Mouse (Mus musculus) adrenal gland, adult 18-20 months (tissue): ENCODE measurements around the gene Cnot11. TPM values are rescaled to one million over a fixed set of nuclear protein-coding genes. Genes with fewer than 3 reads are reported as not detected.

ENCODE experiments used
- DNase-seq, 2 experiments: peaks; one replicate each; pipeline ENCODE4 v3.0.0; 2021 to 2022; ENCODE audit warnings: low spot score in 2 of 2
- total RNA-seq, 2 experiments: library from RNA; stranded (reverse); gene quantifications; 1 replicate in 1 of 2; 2 replicates in 1 of 2; pipeline ENCODE4 v1.2.3; 2021

Gene Cnot11
- total RNA-seq, 2 experiments from 2014 or later = 15.3 to 16.7 TPM

- DNase-seq = no peak
These were observed 3.8 kb upstream of the Cnot11 start for GRCm38 (mm10) chr1:39531036-39531435.

DNA sequence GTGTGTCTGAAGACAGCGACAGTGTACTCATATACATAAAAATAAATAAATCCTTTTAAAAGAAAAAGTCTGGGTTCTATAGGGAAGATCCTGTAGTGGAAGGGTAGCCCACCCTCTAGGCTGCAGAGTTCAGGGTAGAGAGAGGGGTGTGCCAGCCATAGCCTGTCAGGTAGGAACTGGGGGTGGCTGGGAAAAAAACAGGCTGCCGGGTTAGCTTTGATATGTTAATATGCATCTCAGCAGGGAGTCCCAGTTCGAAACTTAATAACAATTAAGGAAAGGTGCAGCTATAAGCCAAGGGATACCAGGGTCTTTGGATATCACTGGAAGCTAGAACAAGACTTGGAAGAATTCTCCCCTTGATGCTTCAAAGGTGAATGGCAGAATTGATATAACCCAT, 875 bp upstream of the Cnot11 start:
- no peak for DNase-seq

DNA sequence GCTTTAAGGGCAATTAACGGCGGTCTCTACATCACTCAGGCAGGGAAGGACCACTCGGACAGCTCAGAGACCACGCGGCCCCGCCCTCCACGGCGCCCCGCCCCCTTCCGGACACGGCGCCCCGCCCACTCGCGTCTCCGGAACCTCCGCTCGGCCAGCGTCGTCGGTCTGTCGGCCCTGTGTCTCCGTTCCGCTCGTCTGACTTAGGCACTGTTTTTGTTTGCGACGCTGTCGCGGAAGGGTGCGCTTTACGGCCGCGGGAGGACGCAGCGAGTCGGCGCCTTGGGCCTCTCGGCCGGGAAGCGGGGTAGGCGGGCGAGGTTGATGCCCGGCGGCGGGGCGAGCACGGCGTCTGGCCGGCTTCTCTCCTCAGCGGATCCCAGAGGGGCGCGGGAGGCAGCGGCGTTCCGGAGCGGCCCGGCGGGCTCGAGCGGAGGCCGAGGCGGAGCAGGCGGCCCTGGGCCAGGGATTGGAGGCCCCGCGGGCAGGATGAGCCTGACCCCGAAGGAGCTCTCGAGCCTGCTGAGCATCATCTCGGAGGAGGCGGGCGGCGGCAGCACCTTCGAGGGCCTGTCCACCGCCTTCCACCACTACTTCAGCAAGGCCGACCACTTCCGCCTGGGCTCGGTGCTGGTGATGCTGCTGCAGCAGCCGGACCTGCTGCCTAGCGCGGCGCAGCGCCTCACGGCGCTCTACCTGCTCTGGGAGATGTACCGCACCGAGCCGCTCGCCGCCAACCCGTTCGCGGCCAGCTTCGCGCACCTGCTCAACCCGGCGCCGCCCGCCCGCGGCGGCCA, 921 bp downstream of the Cnot11 start:
- DNase-seq = peak; percentile 98 to 99

- no peak for DNase-seq
These were observed 1.9 kb downstream of the Cnot11 start for GRCm38 (mm10) chr1:39536701-39537100.

DNA sequence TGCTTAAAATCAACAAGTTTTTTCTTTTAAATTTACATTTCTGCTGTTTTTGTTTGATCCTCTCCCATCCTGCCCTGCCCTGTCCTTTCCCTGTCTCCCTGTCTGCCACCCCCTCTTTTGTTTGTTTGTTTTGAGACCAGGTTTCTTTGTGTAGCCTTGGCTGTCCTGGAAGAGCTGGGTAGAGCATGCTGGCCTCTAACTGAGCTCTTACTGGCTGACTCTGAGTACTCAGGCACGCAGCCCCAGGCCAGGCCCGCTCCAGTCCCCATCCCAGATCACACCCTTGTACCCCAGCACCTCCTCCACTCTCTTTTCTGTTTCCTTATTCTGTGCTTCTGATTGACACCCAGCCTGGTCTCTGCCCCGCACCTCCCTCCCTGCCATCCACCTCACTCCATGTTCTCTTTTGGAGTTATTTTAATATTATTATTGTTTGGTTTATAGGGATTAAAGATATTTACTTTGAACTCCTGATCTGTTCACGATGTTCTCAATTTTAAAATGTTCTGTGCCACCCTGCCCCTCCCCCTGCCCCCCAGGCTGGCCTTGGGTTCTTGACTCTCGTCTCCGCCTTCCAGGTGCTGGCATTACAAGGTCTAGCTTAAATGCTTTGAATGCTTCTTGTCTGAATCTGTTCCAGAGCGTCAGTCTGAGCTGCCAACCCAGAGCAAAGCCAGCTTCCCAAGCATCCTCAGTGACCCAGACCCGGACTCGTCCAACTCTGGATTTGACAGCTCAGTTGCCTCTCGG, 3.0 kb downstream of the Cnot11 start:
- DNase-seq = no peak

GRCm38 (mm10) chr1:39540592-39540991, 5.8 kb downstream of the Cnot11 start:
- DNase-seq = no peak

- DNase-seq = no peak
These were observed 10.8 kb downstream of the Cnot11 start for GRCm38 (mm10) chr1:39545589-39545988.

- no peak for DNase-seq
These were observed 11.5 kb downstream of the Cnot11 start for GRCm38 (mm10) chr1:39546160-39546866.

DNA sequence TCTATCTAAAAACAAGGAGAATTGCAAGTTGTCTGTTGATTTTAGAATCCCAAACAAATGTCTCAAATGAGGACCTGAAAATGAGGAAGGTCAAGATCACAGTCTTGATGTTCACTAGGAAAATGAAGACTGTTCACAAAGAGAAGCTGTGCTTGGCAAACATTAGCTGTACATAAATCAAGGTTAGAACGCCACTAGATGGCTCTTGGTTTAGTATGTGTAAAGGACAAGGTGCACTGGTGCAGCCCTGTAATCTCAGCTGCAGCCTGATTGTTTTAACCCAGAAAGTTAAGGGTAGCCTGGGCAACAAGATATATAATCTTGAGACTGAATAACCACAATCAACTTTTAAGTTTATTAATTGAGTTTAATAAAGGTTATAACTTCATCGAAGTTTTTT, 12.4 kb downstream of the Cnot11 start:
- no peak for DNase-seq

DNA sequence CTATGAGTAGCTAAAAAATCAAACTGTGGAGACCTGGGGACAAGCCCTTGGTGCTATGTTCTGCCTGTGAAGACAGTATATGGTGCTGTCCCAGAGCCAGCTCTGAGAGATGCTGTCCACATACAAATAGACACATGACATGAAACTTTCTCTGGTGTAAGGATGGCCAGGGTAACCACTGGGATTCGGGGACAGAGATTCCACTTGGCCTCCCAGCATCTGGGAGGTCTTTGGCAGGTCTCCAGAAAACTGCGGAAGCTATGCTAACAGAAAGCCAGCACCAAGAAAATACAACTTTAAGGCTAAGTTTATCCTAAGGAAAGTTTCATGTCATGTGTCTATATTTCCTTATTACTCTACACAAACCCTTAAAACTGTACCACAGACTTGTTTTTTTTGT, 15.0 kb downstream of the Cnot11 start:
- DNase-seq = no peak

GRCm38 (mm10) chr1:39555556-39556415, 21.0 kb downstream of the Cnot11 start:
- no peak for DNase-seq

GRCm38 (mm10) chr1:39559009-39559408, 24.2 kb downstream of the Cnot11 start:
- no peak for DNase-seq

DNA sequence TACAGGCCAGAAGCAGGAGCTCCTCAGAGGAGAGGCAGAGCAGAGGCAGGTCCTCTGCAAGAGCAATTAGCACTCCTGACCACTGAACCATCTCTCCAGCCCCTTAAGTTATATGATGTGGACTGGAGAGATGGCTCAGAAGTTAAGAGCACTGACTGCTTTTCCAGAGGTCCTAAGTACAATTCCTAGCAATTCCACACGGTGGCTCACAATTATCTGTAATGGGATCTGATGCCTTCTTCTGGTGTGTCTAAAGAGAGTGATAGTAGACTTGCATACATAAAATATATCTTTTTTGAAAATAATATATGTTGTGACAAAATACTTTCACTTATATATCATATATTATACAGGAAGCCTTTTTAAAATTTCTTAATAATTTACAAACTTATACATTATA, 27.1 kb downstream of the Cnot11 start:
- no peak for DNase-seq

GRCm38 (mm10) chr1:39563161-39563560, 28.4 kb downstream of the Cnot11 start:
- DNase-seq = no peak

GRCm38 (mm10) chr1:39564603-39565002, 29.8 kb downstream of the Cnot11 start:
- DNase-seq = no peak

GRCm38 (mm10) chr1:39568079-39568478, 33.3 kb downstream of the Cnot11 start:
- DNase-seq = no peak

GRCm38 (mm10) chr1:39571653-39572052, 36.9 kb downstream of the Cnot11 start:
- DNase-seq = no peak

DNA sequence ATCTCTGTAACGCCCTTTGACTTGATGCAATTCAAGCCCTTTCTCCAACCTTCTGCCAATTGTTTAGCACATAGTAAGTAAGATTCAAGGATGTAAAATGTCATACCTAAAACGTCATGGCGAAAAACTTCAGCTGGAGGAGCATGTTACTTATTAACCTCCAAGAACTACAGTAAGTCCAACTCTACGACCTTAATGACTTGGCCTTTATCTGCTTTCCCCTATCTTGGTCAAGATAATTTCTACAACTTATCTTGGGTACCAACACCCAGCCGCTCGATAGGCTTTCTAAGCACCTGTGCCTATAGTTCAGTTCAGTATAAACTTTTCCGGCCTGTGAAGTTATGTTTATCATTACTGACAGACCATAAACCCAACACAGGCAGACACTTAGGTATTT, 39.1 kb downstream of the Cnot11 start:
- no peak for DNase-seq

- DNase-seq = no peak
These were observed 41.1 kb downstream of the Cnot11 start for GRCm38 (mm10) chr1:39575778-39576375.

GRCm38 (mm10) chr1:39576431-39577243, 41.8 kb downstream of the Cnot11 start:
- peak; percentile 60 to 63 for DNase-seq
